In genomic region chr4:34882291-34882769, GRCm38 (mm10) we compare ENCODE assay signal across 9 mouse cellular contexts. TPM values are rescaled to one million over a fixed set of nuclear protein-coding genes. Genes with fewer than 3 reads are reported as not detected.
DNase-seq lines count a peak whose midpoint lies in the region; ATAC-seq and TF ChIP-seq lines count a peak whose summit lies in the region.
"Had no signal": no experiment of that assay in that cellular context is flagged by ENCODE, and none has a peak within 500 bp of the region (broad histone marks: within the 10 kb centered on the region; RNA-seq: fewer than 3 reads in every experiment).

No protein-coding gene starts in this region.

- peak; percentile 14 for DNase-seq in gastrocnemius, adult 18-20 months (ENCODE audit: low spot score)
- no peak for DNase-seq in gastrocnemius, postnatal 10 days
- DNase-seq in forebrain, embryonic 11.5 days (ENCODE audit: low spot score), result peak; percentile 84
- DNase-seq in liver, adult 2 months (ENCODE audit: extremely low read depth, low read depth, low spot score), result no peak

- peaks cover 24% of the 10 kb centered on the region for H3K79me2 ChIP-seq in liver, adult 2 months (ENCODE audit: control insufficient read depth, insufficient read depth, low read length)

- TF ChIP-seq CTCF in bone marrow, adult 2 months (IDR thresholded peaks at IDR 0.05; ENCODE audit: control insufficient read depth, insufficient read depth, low read length), result no peak
- no peak for TF ChIP-seq CTCF in liver, adult 2 months (IDR thresholded peaks at IDR 0.05; ENCODE audit: low read depth, low read length)

- H3K36me3 ChIP-seq in forebrain, embryonic 11.5 days (ENCODE audit: control insufficient read depth, insufficient read depth, low read length), result no peaks in the 10 kb centered on the region
- 0 out of 2 replicates have a peak, but pooled peaks cover 4% of the 10 kb centered on the region for H3K36me3 ChIP-seq in hindbrain, embryonic 15.5 days
- H3K36me3 ChIP-seq in liver, adult 2 months (ENCODE audit: control insufficient read depth, insufficient read depth, low read length), result no peaks in the 10 kb centered on the region
- no peaks in the 10 kb centered on the region for H3K36me3 ChIP-seq in midbrain, embryonic 16.5 days (ENCODE audit: control insufficient read depth, insufficient read depth, low read length)
- no peaks in the 10 kb centered on the region for H3K36me3 ChIP-seq in stomach, embryonic 14.5 days (ENCODE audit: control insufficient read depth, insufficient read depth, low read length)

- peak overlapping the region; percentile 95 for H3K4me3 ChIP-seq in bone marrow, adult 2 months (replicated peaks; ENCODE audit: control insufficient read depth, low read depth, low read length)
- peak overlapping the region; percentile 96 for H3K4me3 ChIP-seq in forebrain, embryonic 11.5 days (ENCODE audit: low read depth, low read length)
- H3K4me3 ChIP-seq in hindbrain, embryonic 15.5 days, result peak overlapping the region; percentile 74
- H3K4me3 ChIP-seq in liver, adult 2 months (ENCODE audit: insufficient read depth, low read depth, low read length), result peak overlapping the region; percentile 97
- H3K4me3 ChIP-seq in midbrain, embryonic 16.5 days (ENCODE audit: low read depth, low read length), result peak overlapping the region; percentile 100
- peak overlapping the region; percentile 81 for H3K4me3 ChIP-seq in stomach, embryonic 14.5 days (ENCODE audit: low read depth, low read length)

- no peak for TF ChIP-seq POLR2A in bone marrow, adult 2 months (IDR thresholded peaks at IDR 0.05; ENCODE audit: borderline replicate concordance, control insufficient read depth, low read depth, low read length)
- no peak for TF ChIP-seq POLR2A in liver, adult 2 months (IDR thresholded peaks at IDR 0.05; ENCODE audit: extremely low read depth, insufficient read depth, low read length)

- H3K4me1 ChIP-seq in bone marrow, adult 2 months (ENCODE audit: control insufficient read depth, insufficient read depth, low read length), result no peaks in the 10 kb centered on the region; the same call in 1 of the 2 replicates
- peaks cover 2% of the 10 kb centered on the region; the same call in 1 of the 2 replicates for H3K4me1 ChIP-seq in forebrain, embryonic 11.5 days (replicated peaks; ENCODE audit: control insufficient read depth, insufficient read depth, low read length)
- peaks cover 35% of the 10 kb centered on the region for H3K4me1 ChIP-seq in hindbrain, embryonic 15.5 days (replicated peaks)
- peaks cover 15% of the 10 kb centered on the region for H3K4me1 ChIP-seq in liver, adult 2 months (ENCODE audit: control insufficient read depth, insufficient read depth, low read length)
- peaks cover 25% of the 10 kb centered on the region for H3K4me1 ChIP-seq in midbrain, embryonic 16.5 days (ENCODE audit: control insufficient read depth, insufficient read depth, low read length)
- H3K4me1 ChIP-seq in stomach, embryonic 14.5 days (ENCODE audit: control insufficient read depth, insufficient read depth, low read length), result peaks cover 14% of the 10 kb centered on the region; the same call in 1 of the 2 replicates

- H3K27ac ChIP-seq in bone marrow, adult 2 months (ENCODE audit: control insufficient read depth, insufficient read depth, low read depth, low read length, poor library complexity), result peak overlapping the region; percentile 96
- H3K27ac ChIP-seq in forebrain, embryonic 11.5 days (ENCODE audit: low read depth, low read length), result peak overlapping the region; percentile 99
- peak overlapping the region; percentile 98 for H3K27ac ChIP-seq in hindbrain, embryonic 15.5 days (replicated peaks)
- H3K27ac ChIP-seq in liver, adult 2 months (replicated peaks; ENCODE audit: insufficient read depth, low read depth, low read length), result peak overlapping the region; percentile 71
- peak overlapping the region; percentile 99 for H3K27ac ChIP-seq in midbrain, embryonic 16.5 days (ENCODE audit: low read length)
- peak overlapping the region; percentile 99 for H3K27ac ChIP-seq in stomach, embryonic 14.5 days (ENCODE audit: low read length)

- H3K4me2 ChIP-seq in forebrain, embryonic 11.5 days (ENCODE audit: low read depth, low read length, severe bottlenecking), result peak overlapping the region; percentile 63
- peak overlapping the region; percentile 81 for H3K4me2 ChIP-seq in hindbrain, embryonic 15.5 days
- H3K4me2 ChIP-seq in midbrain, embryonic 16.5 days (ENCODE audit: low read length), result peak overlapping the region; percentile 58
- H3K4me2 ChIP-seq in stomach, embryonic 14.5 days (replicated peaks; ENCODE audit: low read depth, low read length), result peak overlapping the region; percentile 77

- ATAC-seq in forebrain, embryonic 11.5 days (replicated peaks; ENCODE audit: low FRiP score), result peak; percentile 73
- ATAC-seq in hindbrain, embryonic 15.5 days (ENCODE audit: low FRiP score, low read depth), result peak; percentile 78
- ATAC-seq in midbrain, embryonic 16.5 days, result peak; percentile 53
- ATAC-seq in stomach, embryonic 14.5 days (ENCODE audit: insufficient number of reproducible peaks, insufficient read depth, low FRiP score, low read depth), result peak; percentile 64

- no peaks in the 10 kb centered on the region for H3K9me3 ChIP-seq in forebrain, embryonic 11.5 days (ENCODE audit: control insufficient read depth, low read length)
- H3K9me3 ChIP-seq in hindbrain, embryonic 15.5 days, result no peaks in the 10 kb centered on the region
- H3K9me3 ChIP-seq in midbrain, embryonic 16.5 days (replicated peaks; ENCODE audit: control insufficient read depth, low read length, poor library complexity, severe bottlenecking), result no peaks in the 10 kb centered on the region
- no peaks in the 10 kb centered on the region for H3K9me3 ChIP-seq in stomach, embryonic 14.5 days (ENCODE audit: control insufficient read depth, low read depth, low read length)

- H3K9ac ChIP-seq in forebrain, embryonic 11.5 days (ENCODE audit: low read length), result peak overlapping the region; percentile 99
- peak overlapping the region; percentile 92 for H3K9ac ChIP-seq in hindbrain, embryonic 15.5 days
- H3K9ac ChIP-seq in liver, adult 2 months (ENCODE audit: low read depth, low read length), result peak overlapping the region; percentile 87
- H3K9ac ChIP-seq in midbrain, embryonic 16.5 days (ENCODE audit: low read depth, low read length), result peak overlapping the region; percentile 99
- peak overlapping the region; percentile 99 for H3K9ac ChIP-seq in stomach, embryonic 14.5 days (replicated peaks; ENCODE audit: low read depth, low read length)

- WGBS in bone marrow, adult 2 months, result under 1% methylated on average over 54 of the region's 58 CpGs
- WGBS in forebrain, embryonic 11.5 days, result under 1% methylated on average over 55 of the region's 58 CpGs
- 0% methylated on average over 34 of the region's 58 CpGs for WGBS in hindbrain, embryonic 15.5 days
- under 1% methylated on average over 57 of the region's 58 CpGs for WGBS in liver, adult 2 months
- 0% methylated on average over 48 of the region's 58 CpGs for WGBS in midbrain, embryonic 16.5 days
- WGBS in stomach, embryonic 14.5 days, result under 1% methylated on average over 38 of the region's 58 CpGs

- H3K27me3 ChIP-seq in forebrain, embryonic 11.5 days (ENCODE audit: control insufficient read depth, insufficient read depth, low read length), result no peaks in the 10 kb centered on the region
- no peaks in the 10 kb centered on the region for H3K27me3 ChIP-seq in hindbrain, embryonic 15.5 days
- no peaks in the 10 kb centered on the region for H3K27me3 ChIP-seq in liver, adult 2 months (ENCODE audit: control insufficient read depth, insufficient read depth, low read length)
- H3K27me3 ChIP-seq in midbrain, embryonic 16.5 days (ENCODE audit: control insufficient read depth, insufficient read depth, low read depth, low read length), result no peaks in the 10 kb centered on the region
- no peaks in the 10 kb centered on the region for H3K27me3 ChIP-seq in stomach, embryonic 14.5 days (ENCODE audit: control insufficient read depth, insufficient read depth, low read length)

RNA-seq across cellular contexts. Expression of gene Zfp292, which starts 0.4 kb away (rescaled TPM):
- total RNA-seq in gastrocnemius, adult 18-20 months (2021), result 1 to 10 TPM; 7.3 to 8.7 TPM
- total RNA-seq in gastrocnemius, postnatal 10 days (2021), result 10 to 100 TPM; 11.8 to 14.5 TPM
- polyA plus RNA-seq in bone marrow, adult 2 months (2011; ENCODE audit: insufficient read depth, insufficient read length, low replicate concordance, missing spikeins), result 5.6 and 11.0 TPM in 2 replicates
- polyA plus RNA-seq in forebrain, embryonic 11.5 days (2014; fragmentation: Nextera tagmentation; extraction: Ambion mirVana), result 37.7 and 43.6 TPM in 2 replicates
- 23.1 and 24.8 TPM in 2 replicates for polyA plus RNA-seq in hindbrain, embryonic 15.5 days (2015; fragmentation: Nextera tagmentation; extraction: Ambion mirVana)
- total RNA-seq in liver, adult 2 months (2014; rRNA removed), result 11.5 and 11.8 TPM in 2 replicates
- polyA plus RNA-seq in liver, adult 2 months (2012; rRNA removed), result 0.87 and 1.0 TPM in 2 replicates
- polyA plus RNA-seq in midbrain, embryonic 16.5 days (2015; fragmentation: Nextera tagmentation; extraction: Ambion mirVana), result 27.3 and 34.5 TPM in 2 replicates
- 28.3 and 28.9 TPM in 2 replicates for polyA plus RNA-seq in stomach, embryonic 14.5 days (2014; fragmentation: Nextera tagmentation; extraction: Ambion mirVana)

RNA-seq across cellular contexts. Expression of gene Cga, which starts 11.2 kb away (rescaled TPM):
- not detected for total RNA-seq in gastrocnemius, adult 18-20 months (2021)
- not detected for total RNA-seq in gastrocnemius, postnatal 10 days (2021)
- polyA plus RNA-seq in bone marrow, adult 2 months (2011; ENCODE audit: insufficient read depth, insufficient read length, low replicate concordance, missing spikeins), result not detected in 2 replicates
- not detected in 2 replicates for polyA plus RNA-seq in forebrain, embryonic 11.5 days (2014; fragmentation: Nextera tagmentation; extraction: Ambion mirVana)
- not detected in 2 replicates for polyA plus RNA-seq in hindbrain, embryonic 15.5 days (2015; fragmentation: Nextera tagmentation; extraction: Ambion mirVana)
- 0.46 TPM in 1 of 2 replicates, not detected in the other for total RNA-seq in liver, adult 2 months (2014; rRNA removed)
- polyA plus RNA-seq in liver, adult 2 months (2012; rRNA removed), result 0.46 and 0.88 TPM in 2 replicates
- 0.48 TPM in 1 of 2 replicates, not detected in the other for polyA plus RNA-seq in midbrain, embryonic 16.5 days (2015; fragmentation: Nextera tagmentation; extraction: Ambion mirVana)
- not detected in 2 replicates for polyA plus RNA-seq in stomach, embryonic 14.5 days (2014; fragmentation: Nextera tagmentation; extraction: Ambion mirVana)
- total RNA-seq: neutrophil, adult 5-6 weeks had no signal

Comparison
In these comparisons a context has a peak if more than half of its experiments do, and no peak if none do; other contexts are left out.
1. DNase-seq: peak in gastrocnemius, adult 18-20 months (single experiment) and forebrain, embryonic 11.5 days (single experiment); none in gastrocnemius, postnatal 10 days (single experiment) and liver, adult 2 months (single experiment).
2. Peak in every context shown above with its lines, with median percentiles within 50 percentile points of each other: H3K27ac ChIP-seq, H3K4me3 ChIP-seq, ATAC-seq, H3K4me2 ChIP-seq and H3K9ac ChIP-seq.